Mouse (Mus musculus) CH12.LX (cell line): ENCODE measurements at regions not wholly inside any gene's neighbourhood (a gene's known extent, or its start where the extent isn't known, plus 50 kb on each side); places are given as distances from the start of the nearest gene placed in this dataset.

Source experiments
- DNase-seq: peaks from one replicate; pipeline ENCODE4 v3.0.0-alpha.2; 2013; ENCODE audit errors: extremely low read depth
- H3K27ac ChIP-seq: 2 replicates; pipeline ENCODE4 v1.5.1; 2012; ENCODE audit warnings: low read depth, mild to moderate bottlenecking, control low read depth, moderate library complexity; ENCODE audit not compliant: insufficient read depth
- H3K27me3 ChIP-seq: replicated peaks from 2 replicates; pipeline ENCODE3; 2012; ENCODE audit warnings: inconsistent platforms
- H3K36me3 ChIP-seq, 2 experiments: replicated peaks in 1 of 2; 2 replicates each; pipeline versions ENCODE3 to v1.6.1; 2012; ENCODE audit warnings: inconsistent platforms in 1 of 2, low read length in 1 of 2, mild to moderate bottlenecking in 1 of 2, mixed read lengths in 1 of 2, moderate library complexity in 1 of 2; ENCODE audit not compliant: control insufficient read depth in 1 of 2, insufficient read depth in 1 of 2
- H3K4me1 ChIP-seq, 2 experiments: 2 replicates each; pipeline ENCODE4 v1.6.1; 2012; ENCODE audit warnings: inconsistent platforms in 1 of 2, moderate library complexity in 1 of 2; ENCODE audit not compliant: insufficient read depth in 2 of 2, control insufficient read depth in 1 of 2
- H3K4me2 ChIP-seq: 2 replicates; pipeline ENCODE4 v1.6.1; 2012; ENCODE audit warnings: low read depth, mild to moderate bottlenecking, control low read depth; ENCODE audit not compliant: poor library complexity, insufficient read depth, severe bottlenecking
- H3K4me3 ChIP-seq, 3 experiments: fragments of 150-350 bp in 1 of 3; sonication (generic) in 1 of 3; replicated peaks in 1 of 3; 2 replicates each; pipeline versions ENCODE3 to v1.5.1; 2011 to 2012; ENCODE audit warnings: low read depth in 2 of 3, low read length in 2 of 3, mild to moderate bottlenecking in 2 of 3, moderate library complexity in 2 of 3, control low read depth in 1 of 3, improper control_type of control experiment in 1 of 3, inconsistent platforms in 1 of 3, mixed read lengths in 1 of 3; ENCODE audit not compliant: poor library complexity in 1 of 3
- H3K79me2 ChIP-seq: replicated peaks from 2 replicates; pipeline ENCODE4 v1.6.1; 2012; ENCODE audit warnings: mild to moderate bottlenecking, moderate library complexity; ENCODE audit not compliant: control insufficient read depth, poor library complexity, insufficient read depth, severe bottlenecking; ENCODE audit errors: extremely low read depth
- H3K9ac ChIP-seq: 2 replicates; pipeline ENCODE4 v1.6.1; 2012; ENCODE audit warnings: low read depth, mild to moderate bottlenecking, control low read depth, moderate library complexity; ENCODE audit not compliant: insufficient read depth
- H3K9me3 ChIP-seq: replicated peaks from 2 replicates; pipeline ENCODE3; 2012; ENCODE audit warnings: low read length, inconsistent platforms, mixed read lengths
- CTCF ChIP-seq, 2 experiments: IDR thresholded peaks in 1 of 2; conservative IDR thresholded peaks in 1 of 2; 2 replicates each; pipeline ENCODE4 v1.5.1; 2011 to 2012; ENCODE audit warnings: low read depth in 2 of 2, low read length in 2 of 2, improper control_type of control experiment in 1 of 2, inconsistent platforms in 1 of 2, mild to moderate bottlenecking in 1 of 2, moderate library complexity in 1 of 2
- EP300 ChIP-seq: IDR thresholded peaks from 2 replicates; pipeline ENCODE4 v1.6.1; 2011; ENCODE audit warnings: low read length, improper control_type of control experiment
- GABPA ChIP-seq: IDR thresholded peaks from 2 replicates; pipeline ENCODE4 v1.6.1; 2012; ENCODE audit warnings: low read depth, low read length, improper control_type of control experiment, inconsistent platforms; ENCODE audit not compliant: insufficient replicate concordance
- HCFC1 ChIP-seq: IDR thresholded peaks from 2 replicates; pipeline ENCODE4 v1.6.1; 2012; ENCODE audit warnings: low read depth, mild to moderate bottlenecking, inconsistent platforms, low read length, improper control_type of control experiment
- IRF4 ChIP-seq: IDR thresholded peaks from 2 replicates; pipeline ENCODE4 v1.6.1; 2014; ENCODE audit warnings: low read depth, mild to moderate bottlenecking, inconsistent platforms, low read length, improper control_type of control experiment
- KAT2A ChIP-seq: IDR thresholded peaks from 2 replicates; pipeline ENCODE4 v1.6.1; 2012; ENCODE audit warnings: low read length, improper control_type of control experiment, inconsistent platforms; ENCODE audit not compliant: insufficient replicate concordance
- MAFK ChIP-seq: IDR thresholded peaks from 2 replicates; pipeline ENCODE4 v1.6.1; 2011; ENCODE audit warnings: low read length, improper control_type of control experiment; ENCODE audit not compliant: insufficient replicate concordance
- MAZ ChIP-seq: IDR thresholded peaks from 2 replicates; pipeline ENCODE4 v1.6.1; 2012; ENCODE audit warnings: low read depth, mild to moderate bottlenecking, inconsistent platforms, low read length, improper control_type of control experiment, moderate library complexity
- MYC ChIP-seq: IDR thresholded peaks from 2 replicates; pipeline ENCODE4 v1.6.1; 2011; ENCODE audit warnings: low read depth, mild to moderate bottlenecking, improper control_type of control experiment, low read length
- NRF1 ChIP-seq: IDR thresholded peaks from 2 replicates; pipeline ENCODE4 v1.6.1; 2014; ENCODE audit warnings: low read depth, mild to moderate bottlenecking, inconsistent platforms, low read length, improper control_type of control experiment, moderate library complexity
- POLR2A ChIP-seq: IDR thresholded peaks from 2 replicates; pipeline ENCODE4 v1.6.1; 2011; ENCODE audit warnings: low read depth, mild to moderate bottlenecking, improper control_type of control experiment, low read length
- USF2 ChIP-seq: conservative IDR thresholded peaks from 2 replicates; pipeline ENCODE4 v1.6.1; 2011; ENCODE audit warnings: low read depth, low read length, improper control_type of control experiment
- ZMIZ1 ChIP-seq: IDR thresholded peaks from 2 replicates; pipeline ENCODE4 v1.6.1; 2012; ENCODE audit warnings: low read depth, mild to moderate bottlenecking, inconsistent platforms, low read length, improper control_type of control experiment
- dilution Hi-C: fragments of 300-500 bp; cut with MboI; formaldehyde crosslinking; loops from 2 replicates; pipeline ENCODE4 v1.14.3; 2020; ENCODE audit warnings: low sequenced_read_pairs; ENCODE audit not compliant: extremely low pct_unique_long_range_greater_than_20kb, extremely low pct_ligation_motif_present
- in situ Hi-C: fragments of 300-500 bp; cut with MboI; formaldehyde crosslinking; loops from 3 replicates; pipeline ENCODE4 v1.14.3; 2019; ENCODE audit warnings: low sequenced_read_pairs, low pct_ligation_motif_present, low pct_unique_long_range_greater_than_20kb, mixed read lengths

GRCm38 (mm10) chr1:164532196-164532595 lies 74.0 kb upstream of the Atp1b1 start:
- H3K79me2 ChIP-seq = no peaks in the 10 kb centered on the region
- no peak for DNase-seq
- no peaks in the 10 kb centered on the region for H3K36me3 ChIP-seq
- H3K27ac ChIP-seq = no peak overlapping the region
- no peak overlapping the region for H3K4me3 ChIP-seq
- H3K4me2 ChIP-seq = no peak overlapping the region
- in situ Hi-C loops (no loop called here), dilution Hi-C loops (no loop called here)
- H3K9me3 ChIP-seq = no peaks in the 10 kb centered on the region
- no peak overlapping the region for H3K9ac ChIP-seq
- H3K4me1 ChIP-seq = peaks cover 0 to 22% of the 10 kb centered on the region in 2 experiments; a peak in 2 of 4 replicates
- TF ChIP-seq CTCF (conservative IDR thresholded peaks at IDR 0.05 in 1 of 2, IDR thresholded peaks at IDR 0.05 in 1 of 2; ENCODE audit: low read depth in 2 of 2, low read length in 2 of 2) (no peak), GABPA (no peak), NRF1 (no peak), USF2 (no peak), MAFK (no peak)
- H3K27me3 ChIP-seq = no peaks in the 10 kb centered on the region

GRCm38 (mm10) chr1:164531741-164532140 lies 73.6 kb upstream of the Atp1b1 start:
- Histone ChIP-seq H3K4me2 (no peak overlapping the region), H3K9me3 (no peaks in the 10 kb centered on the region), H3K9ac (no peak overlapping the region), H3K79me2 (no peaks in the 10 kb centered on the region), H3K4me3 (no peak overlapping the region), H3K27me3 (no peaks in the 10 kb centered on the region), H3K27ac (no peak overlapping the region), H3K4me1 (peaks cover 0 to 18% of the 10 kb centered on the region in 2 experiments; a peak in 2 of 4 replicates), H3K36me3 (no peaks in the 10 kb centered on the region)
- dilution Hi-C loops = no loop called here
- in situ Hi-C loops = no loop called here
- TF ChIP-seq KAT2A (no peak), EP300 (no peak), ZMIZ1 (no peak), MAZ (no peak), MYC (no peak), HCFC1 (no peak), POLR2A (no peak)
- DNase-seq = no peak

- in situ Hi-C loops (no loop called here), dilution Hi-C loops (no loop called here)
- no peaks in the 10 kb centered on the region for H3K27me3 ChIP-seq
Measured at GRCm38 (mm10) chr1:164526748-164527147, 68.6 kb upstream of the Atp1b1 start.

More at GRCm38 (mm10) chr1:164526748-164527147, 68.6 kb upstream of the Atp1b1 start:
- Histone ChIP-seq H3K9ac (no peak overlapping the region), H3K79me2 (no peaks in the 10 kb centered on the region), H3K4me1 (peaks cover 0 to 5% of the 10 kb centered on the region in 2 experiments; a peak in 2 of 4 replicates), H3K9me3 (no peaks in the 10 kb centered on the region), H3K36me3 (no peaks in the 10 kb centered on the region), H3K4me3 (no peak overlapping the region), H3K4me2 (no peak overlapping the region), H3K27ac (no peak overlapping the region)
- DNase-seq = no peak
- no peak for TF ChIP-seq IRF4
